Mouse (Mus musculus): ENCODE data around the gene Zfp956.

GRCm38 (mm10) chr6:47960685-47961421, 7.7 kb downstream of the Zfp956 start:
- TF ChIP-seq EP300 (IDR thresholded peaks at IDR 0.05; ENCODE audit: low read depth) (no peak), CTCF (IDR thresholded peaks at IDR 0.05; ENCODE audit: low read depth) (no peak)
